Mouse (Mus musculus) hindbrain, embryonic 11.5 days (tissue): Measurements from ENCODE around the gene Mgat4e. TPM values are rescaled to one million over a fixed set of nuclear protein-coding genes. Genes with fewer than 3 reads are reported as not detected.

Experiments used
- ATAC-seq: fragments of 200-750 bp; cut with Nextera tagmentation; 2 replicates; pipeline ENCODE4 v1.8.0; 2017; ENCODE audit warnings: mild to moderate bottlenecking, moderate TSS enrichment, moderate library complexity; ENCODE audit not compliant: low FRiP score
- DNase-seq: peaks from one replicate; pipeline ENCODE4 v3.0.0-alpha.2; 2015; ENCODE audit warnings: low spot score
- H3K27ac ChIP-seq: fragments of 300-500 bp; sonication (generic); 2 replicates; pipeline ENCODE4 v1.5.1; 2014; ENCODE audit warnings: mild to moderate bottlenecking, low read depth, low read length
- H3K27me3 ChIP-seq: fragments of 300-500 bp; sonication (generic); 2 replicates; pipeline ENCODE4 v1.6.1; 2014; ENCODE audit warnings: mild to moderate bottlenecking, low read length, moderate library complexity, mixed read lengths; ENCODE audit not compliant: control insufficient read depth, insufficient read depth
- H3K36me3 ChIP-seq: fragments of 300-500 bp; sonication (generic); 2 replicates; pipeline ENCODE4 v1.6.1; 2014; ENCODE audit warnings: mild to moderate bottlenecking, low read length, moderate library complexity, mixed read lengths; ENCODE audit not compliant: control insufficient read depth, insufficient read depth
- H3K4me1 ChIP-seq: fragments of 300-500 bp; sonication (generic); replicated peaks from 2 replicates; pipeline ENCODE4 v1.6.1; 2014; ENCODE audit warnings: low read length, mixed read lengths; ENCODE audit not compliant: control insufficient read depth, insufficient read depth
- H3K4me2 ChIP-seq: fragments of 300-500 bp; sonication (generic); replicated peaks from 2 replicates; pipeline ENCODE4 v1.6.1; 2014; ENCODE audit warnings: mild to moderate bottlenecking, low read depth, low read length
- H3K4me3 ChIP-seq: fragments of 300-500 bp; sonication (generic); 2 replicates; pipeline ENCODE4 v1.5.1; 2014; ENCODE audit warnings: low read depth, low read length
- H3K9ac ChIP-seq: fragments of 300-500 bp; sonication (generic); 2 replicates; pipeline ENCODE4 v1.6.1; 2014; ENCODE audit warnings: low read depth, low read length
- H3K9me3 ChIP-seq: fragments of 300-500 bp; sonication (generic); 2 replicates; pipeline ENCODE4 v1.6.1; 2016; ENCODE audit warnings: low read length; ENCODE audit not compliant: control insufficient read depth
- WGBS: fragments of 180-500 bp; shearing (Covaris S2); extraction: QIAGEN DNeasy Blood & Tissue Kit; methylation state at CpG from one replicate; pipeline ENCODE4 v1.1.7; 2014; 5-methylcytosine and 5-hydroxymethylcytosine counted together
- polyA plus RNA-seq: library from polyadenylated mRNA; unstranded; fragments of >200 nt; fragmentation: Nextera tagmentation; extraction: Ambion mirVana; gene quantifications from 2 replicates; pipeline ENCODE4 v1.2.1, GENCODE M21; 2014

The Mgat4e gene
- polyA plus RNA-seq: not detected in 2 replicates

- no peak for ATAC-seq
- no peaks in the 10 kb centered on the region for H3K4me1 ChIP-seq
- no peaks in the 10 kb centered on the region for H3K9me3 ChIP-seq
- H3K27ac ChIP-seq: no peak within 1 kb of the TSS
- no peak for DNase-seq
- no peak within 1 kb of the TSS for H3K4me2 ChIP-seq
- H3K4me3 ChIP-seq: no peak within 1 kb of the TSS
- no peaks in the 10 kb centered on the region for H3K36me3 ChIP-seq
- H3K27me3 ChIP-seq: no peaks in the 10 kb centered on the region
- WGBS: 63% methylated on average over 7 of the region's 7 CpGs
- H3K9ac ChIP-seq: no peak within 1 kb of the TSS
Observed at GRCm38 (mm10) chr1:134549632-134550132, at the start of gene Mgat4e. Gene Mgat4e (minus strand): TSS chr1:134549682.

GRCm38 (mm10) chr1:134597339-134598054 is 48.0 kb upstream of the Mgat4e start:
- no peak for DNase-seq
- Histone ChIP-seq H3K27ac (no peak overlapping the region), H3K9me3 (no peaks in the 10 kb centered on the region), H3K36me3 (peaks cover 10% of the 10 kb centered on the region), H3K4me1 (no peaks in the 10 kb centered on the region), H3K4me3 (no peak overlapping the region), H3K27me3 (no peaks in the 10 kb centered on the region), H3K4me2 (no peak overlapping the region), H3K9ac (no peak overlapping the region)
- 94% methylated on average over 9 of the region's 9 CpGs for WGBS
- ATAC-seq: no peak

DNA sequence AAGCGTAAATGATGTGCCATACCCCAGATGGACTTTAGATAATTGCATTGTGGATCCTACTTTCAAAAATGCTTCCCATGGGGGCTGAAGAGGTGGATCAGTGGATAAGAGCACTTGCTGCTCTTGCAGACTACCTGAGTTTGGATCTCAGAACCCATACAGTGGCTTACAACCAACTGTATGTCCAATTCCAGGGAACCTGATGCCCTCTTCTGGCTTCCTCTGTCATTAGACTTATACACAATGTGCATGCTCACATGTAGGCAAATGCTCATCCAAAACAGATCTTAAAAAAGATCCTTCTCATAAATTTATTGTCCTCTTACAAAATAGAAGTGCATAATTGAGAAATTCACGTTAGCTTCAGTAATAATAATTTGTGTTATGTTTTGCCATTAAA is 42.3 kb upstream of the Mgat4e start:
- WGBS: 96% methylated on average over 2 of the region's 2 CpGs
- Histone ChIP-seq H3K9ac (no peak overlapping the region), H3K36me3 (0 out of 2 replicates have a peak, but pooled peaks cover 2% of the 10 kb centered on the region), H3K4me3 (no peak overlapping the region), H3K9me3 (no peaks in the 10 kb centered on the region), H3K27me3 (no peaks in the 10 kb centered on the region), H3K4me2 (no peak overlapping the region), H3K27ac (no peak overlapping the region), H3K4me1 (no peaks in the 10 kb centered on the region)
- ATAC-seq (no peak), DNase-seq (no peak)

DNA sequence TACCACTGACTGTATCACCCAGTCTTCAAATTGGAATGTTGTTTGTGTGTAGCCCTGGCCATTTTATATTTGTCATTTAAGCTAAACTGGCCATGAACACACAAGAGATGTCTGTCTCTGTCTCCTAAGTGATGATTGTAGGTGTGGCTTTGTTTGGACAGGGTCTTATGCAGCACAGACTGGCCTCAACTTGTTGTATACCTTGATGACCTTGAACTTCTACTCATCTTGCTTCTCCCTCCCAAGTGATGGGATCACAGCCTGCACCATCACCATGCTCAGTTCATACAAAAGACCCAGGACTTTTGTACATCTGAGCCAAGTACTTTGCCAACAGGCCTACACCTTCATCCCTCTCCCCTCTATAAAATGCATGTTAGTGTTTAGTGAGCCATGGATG is 40.2 kb upstream of the Mgat4e start:
- DNase-seq: no peak
- Histone ChIP-seq H3K27ac (no peak overlapping the region), H3K36me3 (0 out of 2 replicates have a peak, but pooled peaks cover 2% of the 10 kb centered on the region), H3K4me1 (no peaks in the 10 kb centered on the region), H3K27me3 (no peaks in the 10 kb centered on the region), H3K4me3 (no peak overlapping the region), H3K9ac (no peak overlapping the region), H3K9me3 (no peaks in the 10 kb centered on the region), H3K4me2 (no peak overlapping the region)
- no peak for ATAC-seq

DNA sequence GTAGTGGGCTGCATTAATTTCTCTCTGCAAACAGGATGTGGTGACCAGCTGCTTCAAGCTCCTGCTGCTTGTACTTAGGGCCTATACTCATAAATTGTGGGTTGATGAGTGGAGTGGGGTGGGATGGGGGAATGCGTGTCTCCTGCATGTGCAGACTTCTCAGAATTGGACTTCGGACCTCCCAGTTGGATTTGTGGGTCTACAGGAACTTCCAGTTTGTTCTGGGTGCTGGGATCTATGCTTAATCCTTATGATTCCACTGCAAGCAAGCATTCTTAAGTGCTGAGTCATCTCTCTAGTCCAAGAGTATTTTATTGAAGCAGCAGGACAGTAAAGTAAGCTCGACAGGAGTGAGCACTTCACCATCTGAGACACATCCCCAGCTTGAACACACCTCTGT is 34.1 kb upstream of the Mgat4e start:
- no peak for DNase-seq
- no peaks in the 10 kb centered on the region for H3K9me3 ChIP-seq
- H3K27me3 ChIP-seq: no peaks in the 10 kb centered on the region
- no peak overlapping the region for H3K27ac ChIP-seq
- no peak overlapping the region for H3K4me3 ChIP-seq
- H3K4me1 ChIP-seq: no peaks in the 10 kb centered on the region
- no peak overlapping the region for H3K9ac ChIP-seq
- H3K4me2 ChIP-seq: no peak overlapping the region
- no peak for ATAC-seq
- WGBS: 91% methylated on average over 3 of the region's 3 CpGs
- no peaks in the 10 kb centered on the region for H3K36me3 ChIP-seq

DNA sequence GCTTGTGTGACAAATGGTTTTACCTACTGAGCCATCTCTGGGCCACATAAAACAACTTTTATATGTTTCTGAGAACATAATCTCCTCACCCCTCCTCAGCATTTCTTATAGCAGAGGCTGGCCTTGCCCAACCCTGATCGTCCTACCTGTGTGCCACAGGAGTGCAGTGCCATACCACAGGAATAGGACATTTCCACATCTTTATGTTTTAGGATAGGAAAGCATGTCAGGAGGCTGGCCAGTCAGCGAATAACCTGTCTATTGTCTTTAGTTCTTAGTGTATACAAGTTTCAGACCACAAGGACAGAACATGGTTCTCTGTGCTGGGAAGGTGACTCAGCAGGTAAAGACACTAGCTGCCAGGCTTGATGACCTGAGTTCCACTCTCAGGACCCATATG is 31.3 kb upstream of the Mgat4e start:
- Histone ChIP-seq H3K36me3 (no peaks in the 10 kb centered on the region), H3K4me3 (no peak overlapping the region), H3K27ac (no peak overlapping the region), H3K9ac (no peak overlapping the region), H3K4me1 (no peaks in the 10 kb centered on the region), H3K4me2 (no peak overlapping the region), H3K27me3 (no peaks in the 10 kb centered on the region), H3K9me3 (no peaks in the 10 kb centered on the region)
- ATAC-seq: no peak
- WGBS: 82% methylated on average over 2 of the region's 2 CpGs
- no peak for DNase-seq

DNA sequence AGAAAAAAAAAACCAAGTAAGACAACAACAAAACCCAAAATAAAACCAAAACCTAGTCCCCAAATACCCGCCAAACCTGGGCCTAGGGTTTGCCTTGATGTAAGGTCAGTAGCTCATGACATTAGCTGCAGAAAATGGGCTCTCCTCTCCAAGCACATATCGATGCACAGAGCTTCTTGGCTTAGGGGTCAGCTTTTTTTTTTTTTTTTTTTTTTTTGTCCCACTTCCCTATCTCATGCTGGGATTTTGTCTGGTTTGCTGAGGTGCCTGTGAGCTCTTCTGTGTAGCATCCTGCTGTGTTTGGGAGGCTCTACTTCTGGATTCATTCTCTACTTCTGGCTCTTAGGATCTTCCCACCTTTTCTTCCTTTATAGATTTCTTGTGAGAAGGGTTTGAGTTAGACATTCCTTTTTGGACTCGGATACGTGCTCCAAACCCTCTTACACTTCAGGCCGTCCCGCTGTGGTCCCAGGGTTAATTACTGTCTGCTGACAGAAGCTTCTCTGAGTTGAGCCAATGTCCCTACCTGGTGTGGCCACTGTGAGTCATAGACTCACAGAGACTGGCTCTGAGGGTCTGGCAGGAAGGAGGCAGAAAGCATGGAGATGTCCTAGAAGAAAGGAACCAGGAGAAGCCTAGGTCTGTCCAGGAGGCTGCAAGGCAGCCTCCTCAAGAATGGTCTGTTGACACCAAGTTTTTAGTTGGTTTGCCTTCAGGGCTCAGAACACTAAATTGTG is 28.1 kb upstream of the Mgat4e start:
- Histone ChIP-seq H3K9me3 (no peaks in the 10 kb centered on the region), H3K36me3 (no peaks in the 10 kb centered on the region), H3K27me3 (no peaks in the 10 kb centered on the region), H3K4me2 (no peak overlapping the region), H3K4me1 (no peaks in the 10 kb centered on the region), H3K4me3 (no peak overlapping the region), H3K9ac (no peak overlapping the region), H3K27ac (no peak overlapping the region)
- ATAC-seq: no peak
- no peak for DNase-seq
- 87% methylated on average over 6 of the region's 6 CpGs for WGBS

DNA sequence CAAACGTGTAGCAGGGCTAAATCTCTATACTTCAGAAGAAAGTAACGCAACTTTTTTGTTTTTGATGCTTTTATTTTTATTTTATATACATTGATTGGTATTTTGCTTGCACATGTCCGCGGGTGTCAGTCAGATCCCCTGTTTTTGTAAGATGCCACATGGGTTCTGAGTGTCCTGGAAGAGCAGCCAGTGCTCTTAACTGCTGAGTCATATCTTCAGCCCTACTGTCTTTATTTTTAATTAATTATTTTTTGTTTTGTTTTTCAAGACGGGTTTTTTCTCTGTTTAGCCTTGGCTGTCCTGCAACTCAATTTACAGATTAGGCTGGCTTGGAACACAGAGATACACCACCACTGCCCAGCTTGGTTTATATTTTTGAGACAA is 24.4 kb upstream of the Mgat4e start:
- Histone ChIP-seq H3K4me3 (no peak overlapping the region), H3K36me3 (no peaks in the 10 kb centered on the region), H3K9me3 (no peaks in the 10 kb centered on the region), H3K27me3 (no peaks in the 10 kb centered on the region), H3K4me1 (no peaks in the 10 kb centered on the region), H3K4me2 (no peak overlapping the region), H3K9ac (no peak overlapping the region), H3K27ac (no peak overlapping the region)
- ATAC-seq (no peak), DNase-seq (no peak)
- 81% methylated on average over 5 of the region's 5 CpGs for WGBS
